Mouse (Mus musculus) heart, adult 10 weeks (tissue): ENCODE results near the gene Shmt1. TPM values are rescaled to one million over a fixed set of nuclear protein-coding genes. Genes with fewer than 3 reads are reported as not detected.

ENCODE experiments used
- polyA plus RNA-seq: library from polyadenylated mRNA; stranded (reverse); fragments of 350-450 nt; fragmentation: Illumina TruSeq; extraction: RNeasy Lipid Tissue Mini Kit (QIAGEN cat#74804); gene quantifications from one replicate; pipeline ENCODE4 v1.2.3, GENCODE M21; 2014; ENCODE audit warnings: low read depth, low replicate concordance

Shmt1 gene
- polyA plus RNA-seq: 6.6 TPM

DNA sequence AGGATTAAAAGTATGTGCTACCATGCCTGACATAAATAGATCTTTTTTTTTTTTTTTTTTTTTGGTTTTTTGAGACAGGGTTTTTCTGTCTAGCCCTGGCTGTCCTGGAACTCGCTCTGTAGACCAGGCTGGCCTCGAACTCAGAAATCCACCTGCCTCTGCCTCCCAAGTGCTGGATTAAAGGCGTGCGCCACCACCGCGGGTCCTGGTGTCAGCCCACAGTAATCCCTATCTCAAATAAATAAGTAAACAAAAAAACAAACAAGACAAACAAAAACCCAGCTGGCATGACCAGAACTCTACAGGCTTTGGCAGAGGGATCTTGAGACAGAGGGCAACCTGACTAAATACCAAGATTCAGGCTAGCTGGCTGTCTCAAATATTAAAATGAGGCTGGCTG, at the start of gene Shmt1:
Shmt1 (minus strand) TSS at position 101 of the 400 bp plus-strand sequence.

GRCm38 (mm10) chr11:60830433-60831052, 19.0 kb upstream of the Shmt1 start, which contains the start of gene Dhrs7b:
Gene Dhrs7b, plus strand, starts transcription at chr11:60830631.

GRCm38 (mm10) chr11:60776829-60777740, 34.4 kb downstream of the Shmt1 start, which contains the start of the genes Top3a and Smcr8:
Gene Top3a, minus strand, starts transcription at chr11:60777365.
Gene Smcr8, plus strand, starts transcription at chr11:60777524.

Other genes with a start within 250 kb of the Shmt1 start
- 11.0 TPM for gene Llgl1, start 112.0 kb downstream of the Shmt1 start, polyA plus RNA-seq
- gene Flii, start 84.5 kb downstream of the Shmt1 start, polyA plus RNA-seq: 100 TPM
- gene Mief2, start 83.3 kb downstream of the Shmt1 start, polyA plus RNA-seq: 33.0 TPM
- 4.1 TPM for gene Top3a, start 34.4 kb downstream of the Shmt1 start, polyA plus RNA-seq
- gene Smcr8, start 34.2 kb downstream of the Shmt1 start, polyA plus RNA-seq: 11.4 TPM
- gene Dhrs7b, start 18.9 kb upstream of the Shmt1 start, polyA plus RNA-seq: 19.7 TPM
- 37.8 TPM for gene Tmem11, start 67.6 kb upstream of the Shmt1 start, polyA plus RNA-seq
- 9.7 TPM for gene Natd1, start 103.0 kb upstream of the Shmt1 start, polyA plus RNA-seq
- gene Map2k3, start 120.3 kb upstream of the Shmt1 start, polyA plus RNA-seq: 77.8 TPM
- gene Kcnj12, start 210.8 kb upstream of the Shmt1 start, polyA plus RNA-seq: 21.0 TPM